Mouse (Mus musculus) kidney, adult 2 months (tissue): Measurements from ENCODE around the gene Cirbp. TPM values are rescaled to one million over a fixed set of nuclear protein-coding genes. Genes with fewer than 3 reads are reported as not detected.

Experiments used
- DNase-seq: peaks from one replicate; pipeline ENCODE4 v3.0.0; 2021
- H3K27ac ChIP-seq: fragments of 200-500 bp; 2 replicates; pipeline ENCODE4 v1.5.1; 2012; ENCODE audit warnings: low read depth, low read length, control low read depth, inconsistent platforms; ENCODE audit not compliant: insufficient read depth
- H3K27me3 ChIP-seq: fragments of 200-500 bp; replicated peaks from 2 replicates; pipeline ENCODE4 v1.6.1; 2012; ENCODE audit warnings: mild to moderate bottlenecking, moderate library complexity, low read length, inconsistent platforms; ENCODE audit not compliant: control insufficient read depth, insufficient read depth
- H3K36me3 ChIP-seq: fragments of 200-500 bp; 2 replicates; pipeline ENCODE4 v1.6.1; 2012; ENCODE audit warnings: mild to moderate bottlenecking, moderate library complexity, low read length, inconsistent platforms; ENCODE audit not compliant: control insufficient read depth, insufficient read depth
- H3K4me1 ChIP-seq: fragments of 200-500 bp; 2 replicates; pipeline ENCODE4 v1.6.1; 2011; ENCODE audit warnings: low read length; ENCODE audit not compliant: control insufficient read depth, insufficient read depth
- H3K4me3 ChIP-seq: fragments of 200-500 bp; 2 replicates; pipeline ENCODE4 v1.5.1; 2011; ENCODE audit warnings: mild to moderate bottlenecking, low read depth, low read length, control low read depth; ENCODE audit not compliant: insufficient read depth
- CTCF ChIP-seq: fragments of 200-500 bp; conservative IDR thresholded peaks from 2 replicates; pipeline ENCODE4 v1.5.1; 2011; ENCODE audit warnings: low read depth, mild to moderate bottlenecking, control low read depth, low read length, moderate library complexity, mixed read lengths; ENCODE audit not compliant: insufficient read depth, insufficient read length
- POLR2A ChIP-seq: fragments of 200-500 bp; IDR thresholded peaks from one replicate; pipeline ENCODE4 v1.6.1; 2011; ENCODE audit warnings: low read depth, low read length, control low read depth
- WGBS: fragments of 180-500 bp; shearing (Covaris S2); methylation state at CpG from one replicate; pipeline ENCODE4 v1.1.7; 2018; 5-methylcytosine and 5-hydroxymethylcytosine counted together
- polyA plus RNA-seq: library from polyadenylated mRNA; depleted of rRNA; stranded (reverse); fragments of >200 nt; gene quantifications from 2 replicates; pipeline ENCODE4 v1.2.3, GENCODE M21; 2012

Gene Cirbp
- polyA plus RNA-seq, 1 experiment = 86.7 TPM

GRCm38 (mm10) chr10:80134421-80134820 is 31.4 kb upstream of the Cirbp start:
- Histone ChIP-seq H3K27me3 (no peaks in the 10 kb centered on the region), H3K4me1 (peaks cover 10% of the 10 kb centered on the region; the same call in 1 of the 2 replicates), H3K4me3 (no peak overlapping the region), H3K36me3 (no peaks in the 10 kb centered on the region), H3K27ac (no peak overlapping the region)
- WGBS = 62% methylated on average over 9 of the region's 9 CpGs
- DNase-seq = peak; percentile 44
- TF ChIP-seq POLR2A (no peak), CTCF (no peak)

- H3K4me3 ChIP-seq = no peak overlapping the region
- no peak for DNase-seq
Measured at GRCm38 (mm10) chr10:80135161-80135560, 30.6 kb upstream of the Cirbp start.

GRCm38 (mm10) chr10:80135641-80136040 is 30.1 kb upstream of the Cirbp start:
- no peaks in the 10 kb centered on the region for H3K36me3 ChIP-seq
- no peak overlapping the region for H3K27ac ChIP-seq
- H3K4me1 ChIP-seq = 0 out of 2 replicates have a peak, but pooled peaks cover 2% of the 10 kb centered on the region
- no peak overlapping the region for H3K4me3 ChIP-seq
- DNase-seq = no peak
- TF ChIP-seq CTCF (no peak), POLR2A (no peak)
- WGBS = 95% methylated on average over 1 of the region's 1 CpGs
- no peaks in the 10 kb centered on the region for H3K27me3 ChIP-seq

More at GRCm38 (mm10) chr10:80135161-80135560, 30.6 kb upstream of the Cirbp start:
- Histone ChIP-seq H3K27me3 (no peaks in the 10 kb centered on the region), H3K27ac (no peak overlapping the region), H3K36me3 (no peaks in the 10 kb centered on the region), H3K4me1 (peaks cover 5% of the 10 kb centered on the region; the same call in 1 of the 2 replicates)
- WGBS = 79% methylated on average over 10 of the region's 10 CpGs
- no peak for TF ChIP-seq CTCF
- no peak for TF ChIP-seq POLR2A

GRCm38 (mm10) chr10:80136179-80136951 is 29.4 kb upstream of the Cirbp start:
- no peak for DNase-seq
- no peaks in the 10 kb centered on the region for H3K36me3 ChIP-seq
- 49% methylated on average over 49 of the region's 49 CpGs for WGBS
- TF ChIP-seq POLR2A (no peak), CTCF (no peak)
- H3K27me3 ChIP-seq = no peaks in the 10 kb centered on the region
- no peaks in the 10 kb centered on the region for H3K4me1 ChIP-seq
- no peak overlapping the region for H3K27ac ChIP-seq
- H3K4me3 ChIP-seq = no peak overlapping the region

GRCm38 (mm10) chr10:80136952-80137625 is 28.7 kb upstream of the Cirbp start:
- 26% methylated on average over 29 of the region's 29 CpGs for WGBS
- Histone ChIP-seq H3K36me3 (no peaks in the 10 kb centered on the region), H3K4me1 (no peaks in the 10 kb centered on the region), H3K4me3 (no peak overlapping the region), H3K27ac (no peak overlapping the region), H3K27me3 (no peaks in the 10 kb centered on the region)
- no peak for DNase-seq
- TF ChIP-seq POLR2A (no peak), CTCF (no peak)

GRCm38 (mm10) chr10:80137626-80138552 is 27.9 kb upstream of the Cirbp start:
- Histone ChIP-seq H3K4me3 (peak overlapping the region; percentile 58; the same call in 1 of the 2 replicates), H3K27me3 (no peaks in the 10 kb centered on the region), H3K36me3 (no peaks in the 10 kb centered on the region), H3K4me1 (no peaks in the 10 kb centered on the region; the same call in 1 of the 2 replicates), H3K27ac (no peak overlapping the region)
- WGBS = 19% methylated on average over 30 of the region's 33 CpGs
- peak; percentile 5 for DNase-seq
- TF ChIP-seq POLR2A (no peak), CTCF (no peak)
